Mouse (Mus musculus) heart, adult 9 months (tissue): Measurements from ENCODE around the gene Fcrl5.
"Not testable (repeated sequence)": the region's sequence is repeated elsewhere in the genome, so short reads cannot be mapped to it uniquely, and the experiment has no call there.

Source experiments
- DNase-seq, 2 experiments: peaks; one replicate each; pipeline ENCODE4 v3.0.0; 2022; ENCODE audit warnings: low spot score in 2 of 2

The Fcrl5 gene

GRCm38 (mm10) chr3:87435479-87435878 is at the start of gene Fcrl5:
TSS of gene Fcrl5 (plus strand) at chr3:87435773.
- no peak for DNase-seq

- DNase-seq, result peak in 1 of 2 experiments; percentile 5
Observed at GRCm38 (mm10) chr3:87390935-87391334, 44.6 kb upstream of the Fcrl5 start.

GRCm38 (mm10) chr3:87398809-87399208 is 36.8 kb upstream of the Fcrl5 start:
- no peak for DNase-seq

GRCm38 (mm10) chr3:87399906-87400305 is 35.7 kb upstream of the Fcrl5 start:
- DNase-seq, result no peak

GRCm38 (mm10) chr3:87401321-87401720 is 34.3 kb upstream of the Fcrl5 start:
- no peak for DNase-seq

- DNase-seq, result no peak
Observed at GRCm38 (mm10) chr3:87408171-87408570, 27.4 kb upstream of the Fcrl5 start.

GRCm38 (mm10) chr3:87409196-87409935 is 26.2 kb upstream of the Fcrl5 start:
- DNase-seq, result no peak

- DNase-seq, result no peak
Observed at GRCm38 (mm10) chr3:87410605-87411004, 25.0 kb upstream of the Fcrl5 start.

- peak in 1 of 2 experiments; percentile 6 for DNase-seq
Observed at GRCm38 (mm10) chr3:87411150-87411549, 24.4 kb upstream of the Fcrl5 start.

GRCm38 (mm10) chr3:87420645-87421044 is 14.9 kb upstream of the Fcrl5 start:
- DNase-seq, result no peak

GRCm38 (mm10) chr3:87422386-87422910 is 13.1 kb upstream of the Fcrl5 start:
- DNase-seq, result no peak

- DNase-seq, result no peak
Observed at GRCm38 (mm10) chr3:87440586-87440985, 5.0 kb downstream of the Fcrl5 start.

- no peak for DNase-seq
Observed at GRCm38 (mm10) chr3:87443968-87444367, 8.4 kb downstream of the Fcrl5 start.

GRCm38 (mm10) chr3:87465454-87465853 is 29.9 kb downstream of the Fcrl5 start:
- DNase-seq, result no peak

GRCm38 (mm10) chr3:87467011-87467410 is 31.4 kb downstream of the Fcrl5 start:
- no peak for DNase-seq

GRCm38 (mm10) chr3:87467416-87467815 is 31.8 kb downstream of the Fcrl5 start:
- no peak for DNase-seq

- DNase-seq, result not testable (repeated sequence)
Observed at GRCm38 (mm10) chr3:87477948-87478347, 42.4 kb downstream of the Fcrl5 start.

GRCm38 (mm10) chr3:87478596-87478995 is 43.0 kb downstream of the Fcrl5 start:
- DNase-seq, result not testable (repeated sequence)

GRCm38 (mm10) chr3:87479230-87479629 is 43.7 kb downstream of the Fcrl5 start:
- not testable (repeated sequence) for DNase-seq

GRCm38 (mm10) chr3:87487392-87487791 is 51.8 kb downstream of the Fcrl5 start:
- no peak for DNase-seq

- DNase-seq, result no peak
Observed at GRCm38 (mm10) chr3:87487911-87488310, 52.3 kb downstream of the Fcrl5 start.

- no peak for DNase-seq
Observed at GRCm38 (mm10) chr3:87498266-87498665, 62.7 kb downstream of the Fcrl5 start.

- DNase-seq, result peak; percentile 21 to 60
Observed at GRCm38 (mm10) chr3:87499072-87499471, 63.5 kb downstream of the Fcrl5 start.
